Mouse (Mus musculus): ENCODE data around the gene Olfr965. TPM values are rescaled to one million over a fixed set of nuclear protein-coding genes. Genes with fewer than 3 reads are reported as not detected.

The Olfr965 gene
- polyA plus RNA-seq, 1 experiment = not detected

- no peaks in the 10 kb centered on the region for H3K27me3 ChIP-seq (ENCODE audit: control insufficient read depth, insufficient read depth, insufficient read length)
- H3ac ChIP-seq (ENCODE audit: control insufficient read depth, insufficient read length, low read depth) = no peak within 1 kb of the TSS
- H3K79me3 ChIP-seq (ENCODE audit: low read depth) = no peaks in the 10 kb centered on the region
- H3K79me2 ChIP-seq (ENCODE audit: control insufficient read depth, insufficient read depth) = no peaks in the 10 kb centered on the region
- no peaks in the 10 kb centered on the region for H3K36me3 ChIP-seq (ENCODE audit: control insufficient read depth, insufficient read depth)
- H3K4me3 ChIP-seq (ENCODE audit: insufficient read depth, poor library complexity, severe bottlenecking) = no peak within 1 kb of the TSS
- no peak for TF ChIP-seq MYOG (IDR thresholded peaks at IDR 0.05; ENCODE audit: control insufficient read depth, extremely low read depth, insufficient read length)
- TF ChIP-seq CTCF (IDR thresholded peaks at IDR 0.05; ENCODE audit: control insufficient read depth, insufficient read depth, insufficient read length) = no peak
- no peak for TF ChIP-seq CEBPB (IDR thresholded peaks at IDR 0.05; ENCODE audit: low read depth)
- TF ChIP-seq FOSL1 (IDR thresholded peaks at IDR 0.05; ENCODE audit: insufficient read depth, low read length, poor library complexity, severe bottlenecking) = no peak
- no peak for TF ChIP-seq USF1 (IDR thresholded peaks at IDR 0.05; ENCODE audit: low read depth)
- no peak for TF ChIP-seq MYOD1 (IDR thresholded peaks at IDR 0.05; ENCODE audit: control insufficient read depth, insufficient read length, low read depth)
- no peak for TF ChIP-seq MAX (IDR thresholded peaks at IDR 0.05)
Observed at GRCm38 (mm10) chr9:39707017-39707416, 4.1 kb upstream of the Olfr965 start, which contains the start of gene Olfr149. Gene Olfr149 (minus strand): TSS chr9:39707117.

DNA sequence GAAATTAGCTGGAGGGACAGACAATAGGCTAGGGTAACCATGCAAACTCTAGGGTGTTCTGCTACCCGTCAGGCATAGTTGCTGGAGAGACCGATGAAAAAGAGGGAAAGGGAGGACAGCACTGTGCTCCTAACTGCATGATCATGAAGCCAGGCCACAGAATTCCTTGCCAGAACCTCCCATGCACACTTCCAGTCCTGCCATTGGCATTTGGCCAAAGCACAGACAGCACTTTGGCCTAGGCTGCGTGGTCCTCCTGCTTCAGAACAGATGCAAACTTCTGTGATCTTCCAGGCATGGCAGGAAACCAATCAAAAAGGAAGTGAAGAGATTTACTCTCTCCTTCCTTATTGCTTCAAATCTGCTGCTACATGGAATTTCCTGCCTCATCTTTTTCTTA is 2.2 kb upstream of the Olfr965 start:
- Histone ChIP-seq H3K4me3 (ENCODE audit: insufficient read depth, poor library complexity, severe bottlenecking) (no peak overlapping the region), H3K27me3 (ENCODE audit: control insufficient read depth, insufficient read depth, insufficient read length) (no peaks in the 10 kb centered on the region), H3ac (ENCODE audit: control insufficient read depth, insufficient read length, low read depth) (no peak overlapping the region), H3K79me2 (ENCODE audit: control insufficient read depth, insufficient read depth) (no peaks in the 10 kb centered on the region), H3K79me3 (ENCODE audit: low read depth) (no peaks in the 10 kb centered on the region), H3K36me3 (ENCODE audit: control insufficient read depth, insufficient read depth) (no peaks in the 10 kb centered on the region)
- TF ChIP-seq CTCF (IDR thresholded peaks at IDR 0.05; ENCODE audit: control insufficient read depth, insufficient read depth, insufficient read length) (no peak), CEBPB (IDR thresholded peaks at IDR 0.05; ENCODE audit: low read depth) (no peak), MAX (IDR thresholded peaks at IDR 0.05) (no peak), USF1 (IDR thresholded peaks at IDR 0.05; ENCODE audit: low read depth) (no peak), MYOD1 (IDR thresholded peaks at IDR 0.05; ENCODE audit: control insufficient read depth, insufficient read length, low read depth) (no peak), FOSL1 (IDR thresholded peaks at IDR 0.05; ENCODE audit: insufficient read depth, low read length, poor library complexity, severe bottlenecking) (no peak), MYOG (IDR thresholded peaks at IDR 0.05; ENCODE audit: control insufficient read depth, extremely low read depth, insufficient read length) (no peak)

GRCm38 (mm10) chr9:39730678-39731077 is 19.5 kb downstream of the Olfr965 start, which contains the start of gene Olfr150:
Gene Olfr150 (plus strand): TSS chr9:39730978.
- TF ChIP-seq CEBPB (IDR thresholded peaks at IDR 0.05; ENCODE audit: low read depth) = no peak
- TF ChIP-seq MYOD1 (IDR thresholded peaks at IDR 0.05; ENCODE audit: control insufficient read depth, insufficient read length, low read depth) = no peak
- TF ChIP-seq FOSL1 (IDR thresholded peaks at IDR 0.05; ENCODE audit: insufficient read depth, low read length, poor library complexity, severe bottlenecking) = no peak
- TF ChIP-seq USF1 (IDR thresholded peaks at IDR 0.05; ENCODE audit: low read depth) = no peak
- TF ChIP-seq MYOG (IDR thresholded peaks at IDR 0.05; ENCODE audit: control insufficient read depth, extremely low read depth, insufficient read length) = no peak
- TF ChIP-seq MAX (IDR thresholded peaks at IDR 0.05) = no peak
- TF ChIP-seq CTCF (IDR thresholded peaks at IDR 0.05; ENCODE audit: control insufficient read depth, insufficient read depth, insufficient read length) = no peak
- H3K79me3 ChIP-seq (ENCODE audit: low read depth) = no peaks in the 10 kb centered on the region

DNA sequence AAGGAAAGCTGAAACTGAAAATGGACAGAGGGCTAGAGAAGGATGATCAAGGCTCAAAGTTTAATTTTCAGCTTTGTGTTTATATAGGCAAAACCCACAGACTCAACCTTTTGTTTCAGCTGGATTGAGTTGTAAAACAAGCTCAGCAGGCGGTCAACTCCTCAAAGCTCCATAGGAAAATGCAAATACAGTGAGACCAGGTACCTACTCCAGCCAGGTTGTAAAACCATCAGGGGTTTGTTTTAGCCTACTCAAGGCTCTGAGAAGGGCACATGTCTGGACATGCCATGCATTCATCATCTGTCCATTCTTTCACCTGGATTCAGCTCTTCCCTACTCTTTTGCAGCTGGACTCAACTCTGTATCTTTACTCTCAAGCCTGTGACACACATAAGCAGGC is 29.6 kb downstream of the Olfr965 start:
- no peaks in the 10 kb centered on the region for H3K27me3 ChIP-seq (ENCODE audit: control insufficient read depth, insufficient read depth, insufficient read length)
- no peak overlapping the region for H3K4me3 ChIP-seq (ENCODE audit: insufficient read depth, poor library complexity, severe bottlenecking)
- H3K79me2 ChIP-seq (ENCODE audit: control insufficient read depth, insufficient read depth) = no peaks in the 10 kb centered on the region
- TF ChIP-seq CTCF (IDR thresholded peaks at IDR 0.05; ENCODE audit: control insufficient read depth, insufficient read depth, insufficient read length) = no peak
- no peak for TF ChIP-seq MYOD1 (IDR thresholded peaks at IDR 0.05; ENCODE audit: control insufficient read depth, insufficient read length, low read depth)
- TF ChIP-seq FOSL1 (IDR thresholded peaks at IDR 0.05; ENCODE audit: insufficient read depth, low read length, poor library complexity, severe bottlenecking) = no peak
- no peak for TF ChIP-seq USF1 (IDR thresholded peaks at IDR 0.05; ENCODE audit: low read depth)
- no peak for TF ChIP-seq MYOG (IDR thresholded peaks at IDR 0.05; ENCODE audit: control insufficient read depth, extremely low read depth, insufficient read length)
- TF ChIP-seq CEBPB (IDR thresholded peaks at IDR 0.05; ENCODE audit: low read depth) = no peak
- TF ChIP-seq MAX (IDR thresholded peaks at IDR 0.05) = no peak
- no peaks in the 10 kb centered on the region for H3K79me3 ChIP-seq (ENCODE audit: low read depth)
- no peak overlapping the region for H3ac ChIP-seq (ENCODE audit: control insufficient read depth, insufficient read length, low read depth)
- no peaks in the 10 kb centered on the region for H3K36me3 ChIP-seq (ENCODE audit: control insufficient read depth, insufficient read depth)

More at GRCm38 (mm10) chr9:39730678-39731077, 19.5 kb downstream of the Olfr965 start, which contains the start of gene Olfr150:
- Histone ChIP-seq H3K36me3 (ENCODE audit: control insufficient read depth, insufficient read depth) (no peaks in the 10 kb centered on the region), H3ac (ENCODE audit: control insufficient read depth, insufficient read length, low read depth) (no peak within 1 kb of the TSS), H3K27me3 (ENCODE audit: control insufficient read depth, insufficient read depth, insufficient read length) (no peaks in the 10 kb centered on the region), H3K79me2 (ENCODE audit: control insufficient read depth, insufficient read depth) (no peaks in the 10 kb centered on the region), H3K4me3 (ENCODE audit: insufficient read depth, poor library complexity, severe bottlenecking) (no peak within 1 kb of the TSS)

DNA sequence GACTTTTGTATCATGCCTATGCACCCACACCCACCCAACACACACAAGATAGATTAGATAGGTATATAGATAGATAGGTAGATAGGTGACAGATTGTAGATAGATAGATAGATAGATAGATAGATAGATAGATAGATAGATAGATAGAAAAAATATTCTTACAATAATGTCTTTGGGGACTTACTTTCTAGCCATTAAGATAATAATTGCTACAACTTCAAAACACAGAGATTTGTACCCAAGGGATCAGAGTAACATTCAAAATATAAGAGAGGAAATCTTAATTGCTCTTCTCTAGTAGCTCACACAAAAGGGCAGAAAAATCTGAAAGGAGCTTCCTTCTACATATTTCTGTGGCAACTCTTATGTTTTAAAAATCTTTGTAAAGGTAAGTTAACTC is 34.8 kb downstream of the Olfr965 start, which contains the start of gene Olfr967:
Gene Olfr967 (plus strand): TSS at position 301 of the 400 bp plus-strand sequence.
- no peaks in the 10 kb centered on the region for H3K36me3 ChIP-seq (ENCODE audit: control insufficient read depth, insufficient read depth)
- H3K79me2 ChIP-seq (ENCODE audit: control insufficient read depth, insufficient read depth) = no peaks in the 10 kb centered on the region
- TF ChIP-seq CTCF (IDR thresholded peaks at IDR 0.05; ENCODE audit: control insufficient read depth, insufficient read depth, insufficient read length) (no peak), MAX (IDR thresholded peaks at IDR 0.05) (no peak), CEBPB (IDR thresholded peaks at IDR 0.05; ENCODE audit: low read depth) (no peak), MYOD1 (IDR thresholded peaks at IDR 0.05; ENCODE audit: control insufficient read depth, insufficient read length, low read depth) (no peak), FOSL1 (IDR thresholded peaks at IDR 0.05; ENCODE audit: insufficient read depth, low read length, poor library complexity, severe bottlenecking) (no peak), USF1 (IDR thresholded peaks at IDR 0.05; ENCODE audit: low read depth) (no peak), MYOG (IDR thresholded peaks at IDR 0.05; ENCODE audit: control insufficient read depth, extremely low read depth, insufficient read length) (no peak)
- H3K4me3 ChIP-seq (ENCODE audit: insufficient read depth, poor library complexity, severe bottlenecking) = no peak within 1 kb of the TSS
- H3K79me3 ChIP-seq (ENCODE audit: low read depth) = no peaks in the 10 kb centered on the region
- H3ac ChIP-seq (ENCODE audit: control insufficient read depth, insufficient read length, low read depth) = no peak within 1 kb of the TSS
- no peaks in the 10 kb centered on the region for H3K27me3 ChIP-seq (ENCODE audit: control insufficient read depth, insufficient read depth, insufficient read length)

Measured in C2C12 (cell line).